Mouse (Mus musculus): ENCODE data around the gene Arsg. TPM values are rescaled to one million over a fixed set of nuclear protein-coding genes. Genes with fewer than 3 reads are reported as not detected.

The Arsg gene
- polyA plus RNA-seq, 1 experiment from 2014 or later = 4.1 TPM

GRCm38 (mm10) chr11:109474836-109475235, 1.7 kb downstream of the Arsg start:
- H3K36me3 ChIP-seq (ENCODE audit: control insufficient read depth, insufficient read depth, low read length) = no peaks in the 10 kb centered on the region
- no peak overlapping the region for H3K27ac ChIP-seq (ENCODE audit: low read length)
- H3K9ac ChIP-seq (ENCODE audit: low read length) = no peak overlapping the region
- WGBS = 85% methylated on average over 13 of the region's 13 CpGs
- no peaks in the 10 kb centered on the region for H3K27me3 ChIP-seq (ENCODE audit: control insufficient read depth, insufficient read depth, low read length)
- H3K4me1 ChIP-seq (ENCODE audit: control insufficient read depth, insufficient read depth, low read length) = peaks cover 6% of the 10 kb centered on the region; the same call in 1 of the 2 replicates
- no peak overlapping the region for H3K4me3 ChIP-seq (replicated peaks; ENCODE audit: low read length)
- H3K9me3 ChIP-seq (replicated peaks; ENCODE audit: control insufficient read depth, low read length) = no peaks in the 10 kb centered on the region
- H3K4me2 ChIP-seq (ENCODE audit: low read depth, low read length) = no peak overlapping the region
- ATAC-seq (ENCODE audit: insufficient read depth, low FRiP score) = no peak

- no peaks in the 10 kb centered on the region for H3K36me3 ChIP-seq (ENCODE audit: control insufficient read depth, insufficient read depth, low read length)
- H3K27ac ChIP-seq (ENCODE audit: low read length) = no peak overlapping the region
- H3K4me2 ChIP-seq (ENCODE audit: low read depth, low read length) = no peak overlapping the region
- H3K4me3 ChIP-seq (replicated peaks; ENCODE audit: low read length) = no peak overlapping the region
- H3K9me3 ChIP-seq (replicated peaks; ENCODE audit: control insufficient read depth, low read length) = no peaks in the 10 kb centered on the region
- H3K9ac ChIP-seq (ENCODE audit: low read length) = no peak overlapping the region
- no peak for ATAC-seq (ENCODE audit: insufficient read depth, low FRiP score)
- peaks cover 9% of the 10 kb centered on the region; the same call in 1 of the 2 replicates for H3K4me1 ChIP-seq (ENCODE audit: control insufficient read depth, insufficient read depth, low read length)
- 77% methylated on average over 4 of the region's 4 CpGs for WGBS
- H3K27me3 ChIP-seq (ENCODE audit: control insufficient read depth, insufficient read depth, low read length) = no peaks in the 10 kb centered on the region
Measured at GRCm38 (mm10) chr11:109475717-109476116, 2.5 kb downstream of the Arsg start.

DNA sequence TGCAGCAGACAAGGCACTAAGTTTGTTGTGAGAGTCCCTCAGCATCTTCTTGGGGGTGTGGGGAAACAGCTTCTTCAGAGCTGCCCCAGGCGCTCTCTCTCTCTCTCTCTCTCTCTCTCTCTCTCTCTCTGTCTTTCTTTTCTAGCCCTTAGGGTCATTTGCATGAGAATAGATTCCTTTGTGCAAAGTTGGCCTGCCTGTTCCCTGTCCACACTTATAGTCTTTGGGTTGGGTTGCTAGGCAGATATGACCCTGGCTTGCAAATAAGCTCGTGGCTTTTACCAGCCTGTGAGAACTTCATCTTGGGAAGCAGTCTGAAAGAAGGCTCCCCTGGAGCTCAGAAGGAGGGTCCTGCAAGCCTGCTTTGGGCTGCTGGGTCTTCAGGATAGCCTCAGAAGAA, 3.1 kb downstream of the Arsg start:
- Histone ChIP-seq H3K27ac (ENCODE audit: low read length) (no peak overlapping the region), H3K4me3 (replicated peaks; ENCODE audit: low read length) (no peak overlapping the region), H3K36me3 (ENCODE audit: control insufficient read depth, insufficient read depth, low read length) (no peaks in the 10 kb centered on the region), H3K9me3 (replicated peaks; ENCODE audit: control insufficient read depth, low read length) (no peaks in the 10 kb centered on the region), H3K9ac (ENCODE audit: low read length) (no peak overlapping the region), H3K4me1 (ENCODE audit: control insufficient read depth, insufficient read depth, low read length) (peaks cover 9% of the 10 kb centered on the region; the same call in 1 of the 2 replicates), H3K4me2 (ENCODE audit: low read depth, low read length) (no peak overlapping the region), H3K27me3 (ENCODE audit: control insufficient read depth, insufficient read depth, low read length) (no peaks in the 10 kb centered on the region)
- WGBS = 64% methylated on average over 2 of the region's 2 CpGs
- ATAC-seq (ENCODE audit: insufficient read depth, low FRiP score) = no peak

GRCm38 (mm10) chr11:109476653-109477052, 3.5 kb downstream of the Arsg start:
- WGBS = 60% methylated on average over 6 of the region's 6 CpGs
- Histone ChIP-seq H3K27me3 (ENCODE audit: control insufficient read depth, insufficient read depth, low read length) (no peaks in the 10 kb centered on the region), H3K4me1 (ENCODE audit: control insufficient read depth, insufficient read depth, low read length) (peaks cover 9% of the 10 kb centered on the region; the same call in 1 of the 2 replicates), H3K27ac (ENCODE audit: low read length) (no peak overlapping the region), H3K4me3 (replicated peaks; ENCODE audit: low read length) (no peak overlapping the region), H3K4me2 (ENCODE audit: low read depth, low read length) (no peak overlapping the region), H3K36me3 (ENCODE audit: control insufficient read depth, insufficient read depth, low read length) (no peaks in the 10 kb centered on the region), H3K9ac (ENCODE audit: low read length) (no peak overlapping the region), H3K9me3 (replicated peaks; ENCODE audit: control insufficient read depth, low read length) (no peaks in the 10 kb centered on the region)
- ATAC-seq (ENCODE audit: insufficient read depth, low FRiP score) = no peak

GRCm38 (mm10) chr11:109477606-109478380, 4.6 kb downstream of the Arsg start:
- ATAC-seq (ENCODE audit: insufficient read depth, low FRiP score) = no peak
- H3K9me3 ChIP-seq (replicated peaks; ENCODE audit: control insufficient read depth, low read length) = no peaks in the 10 kb centered on the region
- H3K27ac ChIP-seq (ENCODE audit: low read length) = no peak overlapping the region
- H3K36me3 ChIP-seq (ENCODE audit: control insufficient read depth, insufficient read depth, low read length) = no peaks in the 10 kb centered on the region
- 45% methylated on average over 16 of the region's 16 CpGs for WGBS
- H3K9ac ChIP-seq (ENCODE audit: low read length) = no peak overlapping the region
- H3K27me3 ChIP-seq (ENCODE audit: control insufficient read depth, insufficient read depth, low read length) = no peaks in the 10 kb centered on the region
- H3K4me2 ChIP-seq (ENCODE audit: low read depth, low read length) = no peak overlapping the region
- 0 out of 2 replicates have a peak, but pooled peaks cover 3% of the 10 kb centered on the region for H3K4me1 ChIP-seq (ENCODE audit: control insufficient read depth, insufficient read depth, low read length)
- H3K4me3 ChIP-seq (replicated peaks; ENCODE audit: low read length) = no peak overlapping the region

- Histone ChIP-seq H3K9ac (ENCODE audit: low read length) (no peak overlapping the region), H3K4me3 (replicated peaks; ENCODE audit: low read length) (no peak overlapping the region), H3K4me1 (ENCODE audit: control insufficient read depth, insufficient read depth, low read length) (0 out of 2 replicates have a peak, but pooled peaks cover 3% of the 10 kb centered on the region), H3K27ac (ENCODE audit: low read length) (no peak overlapping the region), H3K36me3 (ENCODE audit: control insufficient read depth, insufficient read depth, low read length) (no peaks in the 10 kb centered on the region), H3K9me3 (replicated peaks; ENCODE audit: control insufficient read depth, low read length) (no peaks in the 10 kb centered on the region), H3K27me3 (ENCODE audit: control insufficient read depth, insufficient read depth, low read length) (no peaks in the 10 kb centered on the region), H3K4me2 (ENCODE audit: low read depth, low read length) (no peak overlapping the region)
- no peak for ATAC-seq (ENCODE audit: insufficient read depth, low FRiP score)
- 60% methylated on average over 16 of the region's 16 CpGs for WGBS
Measured at GRCm38 (mm10) chr11:109479575-109480285, 6.6 kb downstream of the Arsg start.

GRCm38 (mm10) chr11:109480440-109480839, 7.3 kb downstream of the Arsg start:
- no peak overlapping the region for H3K27ac ChIP-seq (ENCODE audit: low read length)
- H3K9ac ChIP-seq (ENCODE audit: low read length) = no peak overlapping the region
- no peak overlapping the region for H3K4me3 ChIP-seq (replicated peaks; ENCODE audit: low read length)
- H3K27me3 ChIP-seq (ENCODE audit: control insufficient read depth, insufficient read depth, low read length) = no peaks in the 10 kb centered on the region
- no peak for ATAC-seq (ENCODE audit: insufficient read depth, low FRiP score)
- H3K4me2 ChIP-seq (ENCODE audit: low read depth, low read length) = no peak overlapping the region
- H3K36me3 ChIP-seq (ENCODE audit: control insufficient read depth, insufficient read depth, low read length) = no peaks in the 10 kb centered on the region
- 72% methylated on average over 8 of the region's 8 CpGs for WGBS
- no peaks in the 10 kb centered on the region for H3K9me3 ChIP-seq (replicated peaks; ENCODE audit: control insufficient read depth, low read length)
- H3K4me1 ChIP-seq (ENCODE audit: control insufficient read depth, insufficient read depth, low read length) = 0 out of 2 replicates have a peak, but pooled peaks cover 3% of the 10 kb centered on the region

DNA sequence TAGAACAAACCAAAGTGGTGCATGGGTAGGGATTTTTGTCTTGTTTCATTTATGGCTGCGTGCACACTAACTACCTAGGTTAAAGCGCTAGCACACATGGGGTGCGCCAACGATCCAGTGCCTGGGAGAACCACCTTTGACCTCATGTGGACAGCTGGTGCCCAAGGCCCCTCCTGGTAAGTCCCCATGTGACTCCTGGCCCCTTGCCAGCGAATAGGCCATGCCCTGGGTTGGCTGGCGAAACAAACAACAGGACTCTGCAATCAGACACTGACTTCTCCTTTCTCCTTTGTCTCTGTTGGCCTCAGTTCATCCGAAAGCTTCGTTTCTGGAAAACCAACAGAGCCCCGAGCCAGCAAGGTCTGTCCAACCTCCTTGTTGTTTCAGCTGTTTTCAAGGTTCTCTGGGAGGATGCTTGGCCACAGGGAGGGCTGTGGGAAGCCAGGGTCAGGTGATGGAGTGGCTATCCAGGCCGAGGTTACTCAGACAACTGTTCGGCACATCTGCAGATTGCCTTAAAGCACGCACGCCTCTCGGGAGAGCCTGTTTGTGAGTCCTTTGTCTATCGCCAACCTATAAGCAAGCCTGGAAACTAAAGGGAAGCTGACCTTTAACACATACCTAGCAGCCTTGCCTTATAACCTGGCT, 12.3 kb downstream of the Arsg start:
- H3K4me2 ChIP-seq (ENCODE audit: low read depth, low read length) = no peak overlapping the region
- no peaks in the 10 kb centered on the region for H3K36me3 ChIP-seq (ENCODE audit: control insufficient read depth, insufficient read depth, low read length)
- H3K4me1 ChIP-seq (ENCODE audit: control insufficient read depth, insufficient read depth, low read length) = no peaks in the 10 kb centered on the region
- 85% methylated on average over 15 of the region's 15 CpGs for WGBS
- no peaks in the 10 kb centered on the region for H3K27me3 ChIP-seq (ENCODE audit: control insufficient read depth, insufficient read depth, low read length)
- no peak for ATAC-seq (ENCODE audit: insufficient read depth, low FRiP score)
- H3K9me3 ChIP-seq (replicated peaks; ENCODE audit: control insufficient read depth, low read length) = no peaks in the 10 kb centered on the region
- no peak overlapping the region for H3K27ac ChIP-seq (ENCODE audit: low read length)
- no peak overlapping the region for H3K9ac ChIP-seq (ENCODE audit: low read length)
- no peak overlapping the region for H3K4me3 ChIP-seq (replicated peaks; ENCODE audit: low read length)

- 38% methylated on average over 1 of the region's 1 CpGs for WGBS
- Histone ChIP-seq H3K27ac (ENCODE audit: low read length) (no peak overlapping the region), H3K9me3 (replicated peaks; ENCODE audit: control insufficient read depth, low read length) (no peaks in the 10 kb centered on the region), H3K27me3 (ENCODE audit: control insufficient read depth, insufficient read depth, low read length) (no peaks in the 10 kb centered on the region), H3K4me3 (replicated peaks; ENCODE audit: low read length) (no peak overlapping the region), H3K4me2 (ENCODE audit: low read depth, low read length) (no peak overlapping the region), H3K4me1 (ENCODE audit: control insufficient read depth, insufficient read depth, low read length) (no peaks in the 10 kb centered on the region), H3K9ac (ENCODE audit: low read length) (no peak overlapping the region), H3K36me3 (ENCODE audit: control insufficient read depth, insufficient read depth, low read length) (no peaks in the 10 kb centered on the region)
- no peak for ATAC-seq (ENCODE audit: insufficient read depth, low FRiP score)
Measured at GRCm38 (mm10) chr11:109487111-109487510, 13.9 kb downstream of the Arsg start.
